Mouse (Mus musculus) heart, adult 9 months (tissue): ENCODE results near the gene Qtrt2.

Experiments used
- DNase-seq, 2 experiments: peaks; one replicate each; pipeline ENCODE4 v3.0.0; 2022; ENCODE audit warnings: low spot score in 2 of 2

Gene Qtrt2

GRCm38 (mm10) chr16:43818404-43818803 is 108.2 kb downstream of the Qtrt2 start:
- DNase-seq: no peak

GRCm38 (mm10) chr16:43816321-43816720 is 110.3 kb downstream of the Qtrt2 start:
- no peak for DNase-seq

GRCm38 (mm10) chr16:43814644-43815043 is 112.0 kb downstream of the Qtrt2 start:
- DNase-seq: no peak
